Comparison of ENCODE assay signal across 8 mouse cellular contexts in the genomic region with DNA sequence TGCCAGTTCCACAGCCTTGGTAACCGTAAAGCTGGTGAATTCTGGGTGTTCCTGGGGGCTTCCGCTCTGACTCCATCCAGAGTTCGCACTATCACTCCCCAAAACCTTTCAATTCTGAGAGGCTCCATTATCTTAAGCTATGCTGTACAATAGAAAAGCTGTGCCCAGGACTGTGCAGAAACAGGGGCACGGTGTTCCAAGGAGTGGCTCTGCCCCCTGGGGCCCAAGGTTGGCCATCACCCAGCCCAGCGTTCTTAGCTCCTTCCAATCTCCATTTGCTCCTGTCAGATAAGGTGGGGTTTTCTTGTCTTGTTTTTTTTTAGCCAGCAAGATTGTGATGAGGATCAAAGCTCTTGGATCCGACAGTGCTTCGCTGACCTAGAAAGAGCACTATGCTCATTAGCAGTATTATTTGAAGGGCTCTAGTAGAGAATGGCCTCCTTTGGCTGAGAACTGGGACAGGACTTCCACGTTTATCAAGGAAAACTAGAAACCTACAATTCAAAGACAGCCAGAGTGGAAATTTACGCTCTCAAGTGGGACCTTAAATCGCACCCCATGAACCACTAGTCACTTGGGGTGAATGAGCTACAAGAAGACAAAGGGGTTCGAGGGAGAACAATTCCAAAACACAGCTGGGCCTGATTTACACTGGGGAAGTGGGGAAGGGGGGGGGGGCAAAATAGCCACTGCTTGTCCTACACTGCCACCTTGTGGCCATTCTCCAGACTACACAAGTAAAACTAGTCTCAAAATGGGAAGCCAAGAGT. TPM values are rescaled to one million over a fixed set of nuclear protein-coding genes. Genes with fewer than 3 reads are reported as not detected.
DNase-seq lines count a peak whose midpoint lies in the region; ATAC-seq and TF ChIP-seq lines count a peak whose summit lies in the region.
"Had no signal": no experiment of that assay in that cellular context is flagged by ENCODE, and none has a peak within 500 bp of the region (broad histone marks: within the 10 kb centered on the region; RNA-seq: fewer than 3 reads in every experiment).

No protein-coding gene starts in this region.

- H3K4me3 ChIP-seq in spleen, adult 2 months (ENCODE audit: extremely low read depth, insufficient read depth, insufficient read length): no peak overlapping the region
- H3K4me3 ChIP-seq in embryonic facial prominence, embryonic 11.5 days (ENCODE audit: low read depth, low read length): no peak overlapping the region
- H3K4me3 ChIP-seq in hindbrain, embryonic 15.5 days: no peak overlapping the region
- no peak overlapping the region for H3K4me3 ChIP-seq in liver, embryonic 14.5 days (ENCODE audit: insufficient read depth in 1 of 2, low read depth in 2 of 2, low read length in 2 of 2)
- no peak overlapping the region for H3K4me3 ChIP-seq in neural tube, embryonic 15.5 days (replicated peaks)
- H3K4me3 ChIP-seq: heart, embryonic 13.5 days had no signal

- 72% methylated on average over 11 of the region's 11 CpGs for WGBS in spleen, adult 2 months
- whole genome bisulfite sequencing in embryonic facial prominence, embryonic 11.5 days: 49% methylated on average over 11 of the region's 11 CpGs
- 43% methylated on average over 11 of the region's 11 CpGs for WGBS in hindbrain, embryonic 15.5 days
- 40% methylated on average over 11 of the region's 11 CpGs for WGBS in liver, embryonic 14.5 days (ENCODE audit: insufficient replicate concordance)
- 42% methylated on average over 11 of the region's 11 CpGs for WGBS in neural tube, embryonic 15.5 days

- no peak for ATAC-seq in embryonic facial prominence, embryonic 11.5 days (replicated peaks; ENCODE audit: insufficient number of reproducible peaks, low FRiP score, low TSS enrichment, low read depth)
- ATAC-seq in hindbrain, embryonic 15.5 days (ENCODE audit: low FRiP score, low read depth): peak; percentile 63; the same call in 1 of the 2 replicates
- ATAC-seq in liver, embryonic 14.5 days (ENCODE audit: insufficient read depth): no peak
- peak; percentile 50; the same call in 1 of the 2 replicates for ATAC-seq in neural tube, embryonic 15.5 days (ENCODE audit: low FRiP score)

- H3K4me1 ChIP-seq in spleen, adult 2 months (ENCODE audit: control insufficient read depth, insufficient read depth, insufficient read length): no peaks in the 10 kb centered on the region
- no peaks in the 10 kb centered on the region for H3K4me1 ChIP-seq in embryonic facial prominence, embryonic 11.5 days (ENCODE audit: control insufficient read depth, insufficient read depth, low read length)
- no peaks in the 10 kb centered on the region for H3K4me1 ChIP-seq in hindbrain, embryonic 15.5 days (replicated peaks)
- no peaks in the 10 kb centered on the region for H3K4me1 ChIP-seq in liver, embryonic 14.5 days (replicated peaks; ENCODE audit: control insufficient read depth in 2 of 2, insufficient read depth in 2 of 2, low read length in 1 of 2)
- peaks cover 4% of the 10 kb centered on the region; the same call in 1 of the 2 replicates for H3K4me1 ChIP-seq in neural tube, embryonic 15.5 days

- H3K9ac ChIP-seq in embryonic facial prominence, embryonic 11.5 days (replicated peaks; ENCODE audit: low read length): no peak overlapping the region
- no peak overlapping the region for H3K9ac ChIP-seq in hindbrain, embryonic 15.5 days
- no peak overlapping the region for H3K9ac ChIP-seq in liver, embryonic 14.5 days (replicated peaks)
- H3K9ac ChIP-seq in neural tube, embryonic 15.5 days (replicated peaks): no peak overlapping the region
- H3K9ac ChIP-seq: heart, embryonic 13.5 days had no signal

- H3K4me2 ChIP-seq in embryonic facial prominence, embryonic 11.5 days (ENCODE audit: low read depth, low read length): no peak overlapping the region
- H3K4me2 ChIP-seq in hindbrain, embryonic 15.5 days: no peak overlapping the region
- no peak overlapping the region for H3K4me2 ChIP-seq in liver, embryonic 14.5 days (ENCODE audit: low read depth)
- H3K4me2 ChIP-seq in neural tube, embryonic 15.5 days: no peak overlapping the region
- H3K4me2 ChIP-seq: heart, embryonic 13.5 days had no signal

- no peak for TF ChIP-seq POLR2A in spleen, adult 2 months (IDR thresholded peaks at IDR 0.05; ENCODE audit: low read depth, low read length)

- no peak for TF ChIP-seq EP300 in liver, embryonic 14.5 days (IDR thresholded peaks at IDR 0.05; ENCODE audit: low read depth)

- H3K27me3 ChIP-seq in spleen, adult 2 months (ENCODE audit: control insufficient read depth, insufficient read depth, low read length): no peaks in the 10 kb centered on the region
- no peaks in the 10 kb centered on the region for H3K27me3 ChIP-seq in embryonic facial prominence, embryonic 11.5 days (ENCODE audit: control insufficient read depth, insufficient read depth, low read length)
- H3K27me3 ChIP-seq in hindbrain, embryonic 15.5 days: no peaks in the 10 kb centered on the region
- H3K27me3 ChIP-seq in liver, embryonic 14.5 days (ENCODE audit: control insufficient read depth, insufficient read depth, low read length): no peaks in the 10 kb centered on the region
- no peaks in the 10 kb centered on the region for H3K27me3 ChIP-seq in neural tube, embryonic 15.5 days (replicated peaks)
- H3K27me3 ChIP-seq: heart, embryonic 13.5 days had no signal

- H3K36me3 ChIP-seq in spleen, adult 2 months (ENCODE audit: control insufficient read depth, insufficient read depth, low read length): no peaks in the 10 kb centered on the region
- H3K36me3 ChIP-seq in embryonic facial prominence, embryonic 11.5 days (replicated peaks; ENCODE audit: control insufficient read depth, insufficient read depth, low read depth, low read length): no peaks in the 10 kb centered on the region
- no peaks in the 10 kb centered on the region for H3K36me3 ChIP-seq in hindbrain, embryonic 15.5 days
- H3K36me3 ChIP-seq in liver, embryonic 14.5 days (replicated peaks; ENCODE audit: control insufficient read depth, insufficient read depth, low read depth): no peaks in the 10 kb centered on the region
- H3K36me3 ChIP-seq in neural tube, embryonic 15.5 days: no peaks in the 10 kb centered on the region
- H3K36me3 ChIP-seq: heart, embryonic 13.5 days had no signal

- TF ChIP-seq CTCF in spleen, adult 2 months (IDR thresholded peaks at IDR 0.05; ENCODE audit: extremely low read depth, insufficient read depth, insufficient read length, insufficient replicate concordance): peak; percentile 40; the same call in 1 of the 2 replicates
- peak; percentile 69 for TF ChIP-seq CTCF in liver, embryonic 14.5 days (IDR thresholded peaks at IDR 0.05; ENCODE audit: low read depth)

- H3K27ac ChIP-seq in spleen, adult 2 months (ENCODE audit: insufficient read depth, low read length): no peak overlapping the region
- no peak overlapping the region for H3K27ac ChIP-seq in embryonic facial prominence, embryonic 11.5 days (replicated peaks; ENCODE audit: low read depth, low read length)
- no peak overlapping the region for H3K27ac ChIP-seq in hindbrain, embryonic 15.5 days (replicated peaks)
- no peak overlapping the region for H3K27ac ChIP-seq in liver, embryonic 14.5 days
- no peak overlapping the region for H3K27ac ChIP-seq in neural tube, embryonic 15.5 days (replicated peaks)
- H3K27ac ChIP-seq: heart, embryonic 13.5 days had no signal

- H3K9me3 ChIP-seq in embryonic facial prominence, embryonic 11.5 days (replicated peaks; ENCODE audit: control insufficient read depth, low read length): no peaks in the 10 kb centered on the region
- no peaks in the 10 kb centered on the region for H3K9me3 ChIP-seq in hindbrain, embryonic 15.5 days
- H3K9me3 ChIP-seq in liver, embryonic 14.5 days (ENCODE audit: control insufficient read depth, low read length): no peaks in the 10 kb centered on the region
- H3K9me3 ChIP-seq in neural tube, embryonic 15.5 days (replicated peaks): no peaks in the 10 kb centered on the region
- H3K9me3 ChIP-seq: heart, embryonic 13.5 days had no signal

- DNase-seq in spleen, adult 2 months (ENCODE audit: low read depth in 1 of 2, low spot score in 2 of 2): peak in 1 of 2 experiments; percentile 15
- DNase-seq in spleen, adult 12 weeks (ENCODE audit: low spot score): no peak
- peak; percentile 48 for DNase-seq in adrenal gland, postnatal 25 days
- DNase-seq in embryonic facial prominence, embryonic 11.5 days (ENCODE audit: low spot score): peak; percentile 87
- no peak for DNase-seq in liver, embryonic 14.5 days (ENCODE audit: low read depth in 3 of 3, low spot score in 3 of 3)

RNA-seq across cellular contexts. Expression of gene Rtp2, which starts 21.2 kb away (rescaled TPM):
- not detected in 2 replicates for polyA plus RNA-seq in spleen, adult 2 months (2012; rRNA removed)
- total RNA-seq in adrenal gland, postnatal 25 days (2021): not detected in 2 replicates
- polyA plus RNA-seq in embryonic facial prominence, embryonic 11.5 days (2014; fragmentation: Nextera tagmentation; extraction: Ambion mirVana): not detected in 2 replicates
- 0.17 TPM in 1 of 2 replicates, not detected in the other for polyA plus RNA-seq in hindbrain, embryonic 15.5 days (2015; fragmentation: Nextera tagmentation; extraction: Ambion mirVana)
- polyA plus RNA-seq in liver, embryonic 14.5 days (2012; rRNA removed): not detected in 2 replicates
- polyA plus RNA-seq in liver, embryonic 14.5 days (2014; fragmentation: Nextera tagmentation; extraction: Ambion mirVana): not detected in 2 replicates
- polyA plus RNA-seq in neural tube, embryonic 15.5 days (2015; fragmentation: Nextera tagmentation; extraction: Ambion mirVana): not detected in 2 replicates
- polyA plus RNA-seq: heart, embryonic 13.5 days had no signal

RNA-seq across cellular contexts. Expression of gene Gm37419, which starts 34.9 kb away (rescaled TPM):
- not detected in 2 replicates for polyA plus RNA-seq in spleen, adult 2 months (2012; rRNA removed)
- total RNA-seq in adrenal gland, postnatal 25 days (2021): not detected in 2 replicates
- not detected in 2 replicates for polyA plus RNA-seq in embryonic facial prominence, embryonic 11.5 days (2014; fragmentation: Nextera tagmentation; extraction: Ambion mirVana)
- polyA plus RNA-seq in hindbrain, embryonic 15.5 days (2015; fragmentation: Nextera tagmentation; extraction: Ambion mirVana): not detected in 2 replicates
- polyA plus RNA-seq in liver, embryonic 14.5 days (2012; rRNA removed): not detected in 2 replicates
- not detected in 2 replicates for polyA plus RNA-seq in liver, embryonic 14.5 days (2014; fragmentation: Nextera tagmentation; extraction: Ambion mirVana)
- not detected in 2 replicates for polyA plus RNA-seq in neural tube, embryonic 15.5 days (2015; fragmentation: Nextera tagmentation; extraction: Ambion mirVana)
- polyA plus RNA-seq: heart, embryonic 13.5 days had no signal

RNA-seq across cellular contexts. Expression of gene Bcl6, which starts 35.3 kb away (rescaled TPM):
- polyA plus RNA-seq in spleen, adult 2 months (2012; rRNA removed): 24.1 and 29.3 TPM in 2 replicates
- 47.5 and 61.7 TPM in 2 replicates for total RNA-seq in adrenal gland, postnatal 25 days (2021)
- polyA plus RNA-seq in embryonic facial prominence, embryonic 11.5 days (2014; fragmentation: Nextera tagmentation; extraction: Ambion mirVana): 0.25 and 0.56 TPM in 2 replicates
- 0.41 and 0.72 TPM in 2 replicates for polyA plus RNA-seq in hindbrain, embryonic 15.5 days (2015; fragmentation: Nextera tagmentation; extraction: Ambion mirVana)
- polyA plus RNA-seq in liver, embryonic 14.5 days (2012; rRNA removed): 0.56 and 0.63 TPM in 2 replicates
- 0.15 and 0.19 TPM in 2 replicates for polyA plus RNA-seq in liver, embryonic 14.5 days (2014; fragmentation: Nextera tagmentation; extraction: Ambion mirVana)
- polyA plus RNA-seq in neural tube, embryonic 15.5 days (2015; fragmentation: Nextera tagmentation; extraction: Ambion mirVana): 0.84 and 1.3 TPM in 2 replicates

Comparison
In these comparisons a context has a peak if more than half of its experiments do, and no peak if none do; other contexts are left out.
1. DNase-seq: peak in adrenal gland, postnatal 25 days (single experiment) and embryonic facial prominence, embryonic 11.5 days (single experiment); none in spleen, adult 12 weeks (single experiment) and liver, embryonic 14.5 days (0 of 3).
2. ATAC-seq: peak in hindbrain, embryonic 15.5 days (single experiment) and neural tube, embryonic 15.5 days (single experiment); none in embryonic facial prominence, embryonic 11.5 days (single experiment) and liver, embryonic 14.5 days (single experiment).
3. RNA of gene Bcl6, which starts 35.3 kb away (polyA plus RNA-seq): 24.1 to 29.3 TPM in spleen, adult 2 months; 0.84 to 1.3 TPM in neural tube, embryonic 15.5 days, 0.15 to 0.63 TPM in liver, embryonic 14.5 days, 0.41 to 0.72 TPM in hindbrain, embryonic 15.5 days and 0.25 to 0.56 TPM in embryonic facial prominence, embryonic 11.5 days; every median in the first group is over 10 times any median in the second.